Mouse (Mus musculus) thymus, adult 18-20 months (tissue): ENCODE measurements around the gene Gm17359.
"Not testable (repeated sequence)": the region's sequence is repeated elsewhere in the genome, so short reads cannot be mapped to it uniquely, and the experiment has no call there.

Source experiments
- DNase-seq, 2 experiments: peaks; one replicate each; pipeline ENCODE4 v3.0.0; 2022; ENCODE audit warnings: mixed read lengths in 2 of 2

Gm17359 gene

DNA sequence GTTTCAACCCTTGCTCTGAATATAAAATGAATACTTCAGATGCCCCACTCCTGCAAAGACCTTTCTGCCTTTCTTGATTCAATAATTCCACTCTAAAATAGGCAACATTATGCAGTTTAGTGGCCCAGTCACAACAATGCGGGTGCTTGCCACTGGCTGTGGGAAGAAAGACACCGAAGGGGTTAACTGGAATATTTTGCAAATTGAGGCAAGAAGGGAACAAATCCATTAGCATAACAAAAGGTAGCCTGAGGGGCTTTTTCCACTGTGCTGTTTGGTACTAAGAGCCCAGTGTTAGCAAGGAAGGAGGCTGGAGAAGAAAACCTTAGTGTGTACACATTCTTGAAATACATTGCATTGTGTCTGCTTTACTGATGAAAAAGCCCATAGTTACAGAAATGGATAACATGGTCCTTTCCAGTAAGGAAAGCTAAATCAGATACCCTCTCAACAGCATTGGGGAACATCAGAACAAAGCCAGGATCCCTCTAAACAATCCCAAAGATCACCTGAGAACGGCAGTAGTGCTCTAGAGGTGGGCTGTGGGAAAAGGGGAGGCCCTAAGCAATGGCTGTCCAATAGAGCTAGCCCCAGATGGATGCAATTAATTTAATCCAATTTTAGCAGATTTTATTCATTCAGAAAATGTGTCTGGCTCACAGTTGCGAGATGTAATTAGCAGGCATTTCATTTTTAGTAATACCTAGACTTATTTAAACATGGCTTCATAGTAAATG is 80.7 kb downstream of the Gm17359 start:
- DNase-seq: no peak

- no peak for DNase-seq
Observed at GRCm38 (mm10) chr3:79418921-79419320, 82.5 kb downstream of the Gm17359 start.

DNA sequence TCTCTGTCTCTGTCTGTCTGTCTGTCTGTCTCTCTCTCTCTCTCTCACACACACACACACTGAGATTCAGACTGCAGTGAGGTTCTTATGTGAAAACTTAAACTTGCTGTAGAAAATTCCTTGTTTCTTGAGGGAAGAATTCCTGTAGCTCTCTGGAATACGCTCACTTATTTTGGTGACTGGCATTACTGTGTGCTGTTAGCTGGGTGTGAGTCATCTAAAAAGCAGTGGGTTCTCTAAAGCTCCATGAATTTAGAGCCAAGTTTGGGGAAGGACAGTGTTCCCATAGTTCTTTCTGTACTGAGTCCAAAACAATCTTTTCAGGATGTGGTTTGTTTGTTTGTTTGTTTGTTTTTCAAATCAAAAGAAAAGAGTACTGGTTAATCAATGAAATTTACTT is 89.0 kb downstream of the Gm17359 start:
- DNase-seq: no peak

GRCm38 (mm10) chr3:79433593-79433992 is 97.1 kb downstream of the Gm17359 start:
- DNase-seq: no peak

GRCm38 (mm10) chr3:79434436-79434835 is 98.0 kb downstream of the Gm17359 start:
- DNase-seq: no peak

DNA sequence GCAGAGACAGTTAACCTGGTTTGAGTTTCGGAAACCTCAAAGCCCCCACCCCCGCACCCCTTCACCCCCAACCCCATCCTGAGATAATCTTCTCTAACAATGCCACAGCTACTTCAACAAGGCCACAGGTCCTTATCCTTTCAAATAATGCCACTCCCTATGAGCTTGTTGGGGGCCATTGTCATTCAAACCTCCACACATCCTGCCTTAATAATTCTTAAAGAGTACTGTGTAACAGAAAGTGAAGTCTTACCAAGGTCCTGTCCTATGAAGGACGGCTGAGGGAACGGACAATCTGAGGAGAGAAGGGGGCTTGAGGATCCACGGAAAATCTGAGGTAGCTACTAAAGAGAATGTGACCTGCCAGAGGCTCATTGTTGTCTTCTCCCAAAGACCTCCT is 98.5 kb downstream of the Gm17359 start:
- DNase-seq: no peak

DNA sequence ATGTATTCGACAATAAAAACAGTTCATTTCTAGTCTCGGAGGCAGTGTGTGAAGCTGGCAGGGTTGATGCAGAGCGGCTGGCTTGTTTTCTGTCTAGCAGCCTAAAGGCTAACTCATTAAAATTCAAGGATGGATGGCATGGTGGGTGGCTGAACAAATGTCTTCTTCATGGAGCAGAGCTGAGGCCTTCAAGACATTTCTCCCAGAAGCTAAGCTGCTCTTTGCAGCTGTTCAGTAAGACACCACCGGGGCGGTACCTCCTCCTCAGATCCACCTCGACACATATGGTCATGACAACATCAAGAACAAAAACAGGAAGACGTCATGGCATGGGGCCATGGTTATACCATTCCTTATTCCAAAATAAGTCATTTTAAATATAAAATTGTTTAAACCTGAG is 99.7 kb downstream of the Gm17359 start:
- DNase-seq: no peak

- no peak for DNase-seq
Observed at GRCm38 (mm10) chr3:79438276-79438675, 101.8 kb downstream of the Gm17359 start.

DNA sequence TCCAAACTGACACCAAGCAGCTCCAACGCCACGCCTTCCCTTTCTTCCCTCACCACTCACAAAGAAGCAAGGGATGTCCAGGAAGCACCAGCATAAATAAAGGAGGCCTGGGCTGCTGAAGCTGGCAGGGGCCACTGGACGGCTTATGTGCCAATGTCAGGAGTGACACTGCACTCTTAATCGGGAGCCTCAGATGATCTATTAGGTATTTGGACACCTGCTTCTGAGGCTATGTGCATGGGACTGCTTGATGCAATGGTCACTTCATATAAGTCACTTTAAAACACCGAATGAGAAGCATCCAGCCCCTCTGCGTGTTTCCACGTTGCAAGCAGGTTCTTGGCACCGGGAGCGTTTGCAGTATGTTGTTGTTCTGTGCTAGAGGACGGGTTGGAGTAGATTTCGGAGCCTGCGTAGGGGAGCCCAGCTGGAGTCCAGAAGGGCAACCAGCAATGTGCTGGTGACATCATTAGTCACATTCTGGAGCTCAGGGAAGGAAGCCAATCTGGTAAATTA is 104.6 kb downstream of the Gm17359 start:
- no peak for DNase-seq

DNA sequence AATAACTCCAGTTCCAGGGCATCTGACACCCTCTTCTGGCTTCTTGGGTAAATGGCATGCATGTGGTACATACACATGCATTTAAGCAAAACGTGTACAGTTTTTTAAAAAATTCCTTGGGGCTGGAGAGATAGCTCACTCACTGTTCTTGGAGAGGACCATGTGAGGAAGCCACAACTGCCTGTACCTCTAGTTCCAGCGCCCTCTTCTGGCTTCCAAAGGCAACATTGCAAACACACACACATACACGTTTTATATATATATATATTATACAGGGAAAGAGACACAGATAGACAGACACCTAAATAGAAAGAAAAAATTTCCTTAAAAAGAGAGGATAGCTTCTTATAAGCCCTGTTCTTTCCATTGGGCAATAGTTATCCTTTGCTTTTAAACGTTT is 107.4 kb downstream of the Gm17359 start:
- no peak for DNase-seq

GRCm38 (mm10) chr3:79445041-79445440 is 108.6 kb downstream of the Gm17359 start:
- DNase-seq: no peak

DNA sequence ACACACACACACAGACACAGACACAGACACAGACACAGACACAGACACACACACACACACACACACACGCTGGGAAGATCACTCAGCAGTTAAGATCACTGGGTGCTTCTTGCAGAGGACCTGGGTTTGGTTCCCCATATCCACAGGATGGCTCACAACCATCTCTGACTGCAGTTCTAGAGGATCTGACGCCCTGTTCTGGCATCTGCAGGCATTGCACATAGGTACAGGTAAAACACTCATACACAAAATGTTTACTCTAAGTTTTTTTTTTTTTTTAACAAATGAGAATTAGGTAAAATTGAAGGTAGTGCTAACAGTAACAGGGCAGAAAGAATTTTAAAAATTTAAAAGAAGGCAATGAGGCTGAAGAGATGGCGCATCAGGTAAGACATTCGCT is 109.7 kb downstream of the Gm17359 start:
- DNase-seq: no peak

DNA sequence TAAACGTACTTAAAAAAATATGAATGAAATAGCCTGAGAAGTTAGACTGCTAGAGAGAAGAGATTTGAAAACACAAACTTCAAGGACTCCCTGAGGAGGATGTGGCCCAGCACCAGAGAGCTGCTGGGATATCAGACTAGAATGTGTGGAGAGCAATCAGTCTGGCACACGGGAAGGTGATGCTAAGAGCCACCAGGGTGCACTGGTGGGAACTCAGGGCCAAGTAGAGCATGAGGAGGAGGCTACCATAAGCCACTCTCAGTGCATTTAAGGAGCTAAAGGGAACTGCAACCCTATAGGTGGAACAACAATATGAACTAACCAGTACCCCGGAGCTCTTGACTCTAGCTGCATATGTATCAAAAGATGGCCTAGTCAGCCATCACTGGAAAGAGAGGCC is 110.2 kb downstream of the Gm17359 start:
- DNase-seq: not testable (repeated sequence)

- DNase-seq: no peak
Observed at GRCm38 (mm10) chr3:79448421-79448820, 112.0 kb downstream of the Gm17359 start.

GRCm38 (mm10) chr3:79449361-79449760 is 112.9 kb downstream of the Gm17359 start:
- no peak for DNase-seq

- no peak for DNase-seq
Observed at GRCm38 (mm10) chr3:79452696-79453263, 116.3 kb downstream of the Gm17359 start.

DNA sequence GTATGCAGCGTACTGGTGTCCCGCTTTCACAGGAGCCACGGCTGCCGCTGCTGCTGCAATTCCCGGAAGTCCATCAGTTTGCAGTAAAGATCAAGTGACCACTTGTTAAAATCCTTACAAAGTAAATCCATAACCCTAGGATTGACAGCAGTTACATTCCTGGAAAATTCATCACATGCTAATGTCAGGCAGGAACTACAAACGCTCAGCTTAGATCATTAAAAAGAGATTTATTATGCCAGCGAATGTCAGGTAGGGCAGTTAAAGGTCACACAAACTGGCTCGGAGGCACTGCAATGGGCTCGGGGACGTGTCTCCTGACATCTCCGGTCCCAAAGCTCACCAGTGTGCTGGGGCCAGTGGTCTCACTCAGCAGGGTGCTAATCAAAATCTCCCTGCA is 119.3 kb downstream of the Gm17359 start:
- no peak for DNase-seq

DNA sequence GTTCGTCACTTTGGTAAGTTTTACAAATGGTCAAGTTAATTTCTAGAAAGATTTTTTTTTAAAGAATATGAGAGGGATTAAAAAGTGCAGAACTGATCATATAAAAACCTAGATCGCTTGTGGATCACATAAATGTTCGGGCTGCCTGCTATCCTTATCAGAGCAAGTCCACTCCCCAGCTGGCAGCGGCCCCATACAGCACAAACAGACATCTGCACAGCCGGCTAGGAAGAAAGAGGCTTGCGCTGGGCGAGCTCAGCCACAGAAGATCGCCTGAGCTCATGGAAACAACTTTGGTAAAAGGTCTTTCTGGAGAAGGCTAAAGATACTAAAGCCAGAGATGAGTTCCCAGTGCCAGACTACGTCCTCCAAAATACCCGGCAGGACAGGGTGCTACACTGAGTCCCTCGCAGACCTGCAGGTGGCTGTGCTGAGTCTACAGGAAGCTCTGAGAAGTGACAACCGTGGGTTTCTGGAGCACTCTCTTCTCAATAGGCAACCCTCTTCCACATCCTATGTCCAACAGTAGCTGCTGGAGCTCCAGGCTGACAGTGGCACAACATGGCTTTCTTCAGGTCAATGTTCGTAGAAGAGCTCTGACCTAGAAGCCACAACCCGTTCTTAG is 122.3 kb downstream of the Gm17359 start:
- DNase-seq: no peak

GRCm38 (mm10) chr3:79469440-79469839 is 133.0 kb downstream of the Gm17359 start:
- no peak for DNase-seq

DNA sequence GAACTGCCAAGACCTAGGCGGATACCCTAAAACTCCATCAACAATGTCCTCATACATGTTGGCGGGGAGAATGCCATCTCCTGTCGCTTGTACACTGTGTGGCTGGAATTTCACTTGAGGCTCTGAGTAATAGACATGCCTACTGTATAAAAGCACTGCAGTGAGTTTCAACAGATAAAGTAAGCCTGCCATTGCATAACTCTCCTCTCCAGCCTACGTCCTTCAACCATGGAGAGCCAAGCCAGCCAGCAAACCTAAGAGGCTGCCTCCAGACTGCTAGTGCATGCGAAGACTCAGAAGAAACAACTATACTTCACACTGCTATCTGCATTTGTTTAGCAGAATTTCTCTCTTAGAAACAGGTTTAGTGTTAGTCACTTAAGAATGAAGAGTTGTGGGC is 135.9 kb downstream of the Gm17359 start:
- no peak for DNase-seq

- DNase-seq: no peak
Observed at GRCm38 (mm10) chr3:79474911-79475310, 138.4 kb downstream of the Gm17359 start.

DNA sequence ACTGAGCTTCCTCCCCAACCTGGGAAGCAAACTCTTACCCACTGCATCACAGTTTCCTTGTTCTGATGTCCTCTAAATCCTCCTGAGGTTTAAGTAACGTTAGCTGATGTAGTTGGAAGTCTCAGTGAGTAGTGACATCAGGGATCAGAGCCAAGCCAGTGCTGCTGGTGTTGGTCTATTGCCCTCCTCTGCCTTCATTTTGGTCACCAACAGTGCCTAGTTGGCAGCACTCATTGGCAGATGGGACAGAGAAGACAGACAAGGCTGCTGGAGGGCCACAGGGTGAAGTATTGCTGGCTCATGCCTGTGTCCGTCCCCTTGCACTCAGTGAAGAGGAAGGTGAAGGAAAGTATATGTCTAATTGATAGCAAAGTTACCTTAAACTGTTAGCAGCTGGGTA is 139.5 kb downstream of the Gm17359 start:
- no peak for DNase-seq

DNA sequence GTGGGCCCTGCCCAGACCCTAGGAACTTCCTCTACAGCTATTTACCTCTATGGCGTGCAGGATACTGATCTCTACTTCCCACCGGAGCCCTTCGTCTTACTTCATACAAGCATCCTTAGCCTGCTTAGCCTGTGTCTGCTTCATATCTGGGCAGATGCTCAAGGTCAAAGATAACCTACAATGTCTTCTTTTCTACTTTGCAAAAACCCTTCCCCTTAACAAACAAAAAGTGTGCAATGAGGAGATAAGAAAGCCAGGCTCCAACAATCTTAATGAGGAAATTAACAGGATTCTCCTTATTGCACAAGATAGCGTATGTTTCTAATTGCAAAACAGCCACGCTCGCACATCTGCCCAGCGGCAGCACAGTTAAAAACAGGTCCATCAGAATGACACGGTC is 141.9 kb downstream of the Gm17359 start:
- no peak for DNase-seq

- DNase-seq: no peak
Observed at GRCm38 (mm10) chr3:79478880-79479279, 142.4 kb downstream of the Gm17359 start.
